Mouse (Mus musculus) midbrain, postnatal 0 days (tissue): ENCODE results near the gene Tacr2. TPM values are rescaled to one million over a fixed set of nuclear protein-coding genes. Genes with fewer than 3 reads are reported as not detected.

Experiments used
- ATAC-seq: fragments of 200-750 bp; cut with Nextera tagmentation; 2 replicates; pipeline ENCODE4 v1.8.0; 2017; ENCODE audit warnings: moderate number of reproducible peaks, mild to moderate bottlenecking, moderate TSS enrichment, moderate library complexity; ENCODE audit not compliant: low FRiP score
- DNase-seq: peaks from one replicate; pipeline ENCODE4 v3.0.0-alpha.2; 2015; ENCODE audit warnings: low spot score
- H3K27ac ChIP-seq: fragments of 300-500 bp; sonication (generic); 2 replicates; pipeline ENCODE4 v1.5.1; 2014; ENCODE audit warnings: low read depth, mild to moderate bottlenecking, low read length, mixed read lengths
- H3K27me3 ChIP-seq: fragments of 300-500 bp; sonication (generic); 2 replicates; pipeline ENCODE4 v1.6.1; 2014; ENCODE audit warnings: low read length, control low read depth, mixed read lengths; ENCODE audit not compliant: insufficient read depth
- H3K36me3 ChIP-seq: fragments of 300-500 bp; sonication (generic); 2 replicates; pipeline ENCODE4 v1.6.1; 2014; ENCODE audit warnings: low read length, control low read depth, mixed read lengths; ENCODE audit not compliant: insufficient read depth
- H3K4me1 ChIP-seq: fragments of 300-500 bp; sonication (generic); 2 replicates; pipeline ENCODE4 v1.6.1; 2014; ENCODE audit warnings: mild to moderate bottlenecking, control low read depth, antibody characterized with exemption, low read length, mixed read lengths; ENCODE audit not compliant: insufficient read depth
- H3K4me2 ChIP-seq: fragments of 300-500 bp; sonication (generic); 2 replicates; pipeline ENCODE4 v1.6.1; 2014; ENCODE audit warnings: low read depth, mild to moderate bottlenecking, low read length, mixed read lengths; ENCODE audit not compliant: poor library complexity, severe bottlenecking
- H3K4me3 ChIP-seq: fragments of 300-500 bp; sonication (generic); 2 replicates; pipeline ENCODE4 v1.5.1; 2014; ENCODE audit warnings: low read depth, mild to moderate bottlenecking, low read length, moderate library complexity
- H3K9ac ChIP-seq: fragments of 300-500 bp; sonication (generic); replicated peaks from 2 replicates; pipeline ENCODE4 v1.6.1; 2014; ENCODE audit warnings: mild to moderate bottlenecking, low read length, moderate library complexity, mixed read lengths; ENCODE audit not compliant: poor library complexity, severe bottlenecking
- H3K9me3 ChIP-seq: fragments of 300-500 bp; sonication (generic); 2 replicates; pipeline ENCODE4 v1.6.1; 2016; ENCODE audit warnings: low read length, control low read depth
- CTCF ChIP-seq: IDR thresholded peaks from 2 replicates; pipeline ENCODE4 v1.5.1; 2016; ENCODE audit warnings: antibody characterized with exemption, mild to moderate bottlenecking
- WGBS: fragments of 180-500 bp; shearing (Covaris S2); extraction: QIAGEN DNeasy Blood & Tissue Kit; methylation state at CpG from one replicate; pipeline ENCODE4 v1.1.7; 2014; 5-methylcytosine and 5-hydroxymethylcytosine counted together
- polyA plus RNA-seq: library from polyadenylated mRNA; unstranded; fragments of >200 nt; fragmentation: Nextera tagmentation; extraction: Ambion mirVana; gene quantifications from 2 replicates; pipeline ENCODE4 v1.2.1, GENCODE M21; 2015
- total RNA-seq: library from RNA; depleted of rRNA; stranded (reverse); fragments of >200 nt; gene quantifications from 2 replicates; pipeline ENCODE4 v1.2.3, GENCODE M21; 2014; rRNA removed

Tacr2 gene
- total and polyA plus RNA-seq, 2 experiments from 2014 or later, result 0.06 TPM; not detected in 1

GRCm38 (mm10) chr10:62310259-62311039, 58.2 kb downstream of the Tacr2 start:
- peaks cover 18% of the 10 kb centered on the region for H3K36me3 ChIP-seq
- no peak overlapping the region for H3K9ac ChIP-seq
- TF ChIP-seq CTCF, result no peak
- ATAC-seq, result no peak
- H3K4me1 ChIP-seq, result no peaks in the 10 kb centered on the region
- no peaks in the 10 kb centered on the region for H3K9me3 ChIP-seq
- no peaks in the 10 kb centered on the region for H3K27me3 ChIP-seq
- no peak overlapping the region for H3K4me2 ChIP-seq
- H3K4me3 ChIP-seq, result no peak overlapping the region
- 81% methylated on average over 10 of the region's 10 CpGs for WGBS
- DNase-seq, result no peak
- H3K27ac ChIP-seq, result no peak overlapping the region

GRCm38 (mm10) chr10:62311464-62311863, 59.2 kb downstream of the Tacr2 start:
- DNase-seq, result no peak

GRCm38 (mm10) chr10:62313140-62313539, 60.9 kb downstream of the Tacr2 start:
- WGBS, result 62% methylated on average over 9 of the region's 10 CpGs
- Histone ChIP-seq H3K4me1 (no peaks in the 10 kb centered on the region), H3K9ac (no peak overlapping the region), H3K27me3 (no peaks in the 10 kb centered on the region), H3K9me3 (no peaks in the 10 kb centered on the region), H3K4me3 (no peak overlapping the region), H3K36me3 (peaks cover 12% of the 10 kb centered on the region), H3K27ac (no peak overlapping the region), H3K4me2 (no peak overlapping the region)
- DNase-seq (no peak), ATAC-seq (no peak)
- no peak for TF ChIP-seq CTCF

More at GRCm38 (mm10) chr10:62311464-62311863, 59.2 kb downstream of the Tacr2 start:
- Histone ChIP-seq H3K4me1 (no peaks in the 10 kb centered on the region), H3K4me2 (no peak overlapping the region), H3K9ac (no peak overlapping the region), H3K4me3 (no peak overlapping the region), H3K9me3 (no peaks in the 10 kb centered on the region), H3K27ac (no peak overlapping the region), H3K36me3 (peaks cover 18% of the 10 kb centered on the region), H3K27me3 (no peaks in the 10 kb centered on the region)
- 60% methylated on average over 6 of the region's 6 CpGs for WGBS
- no peak for ATAC-seq
- TF ChIP-seq CTCF, result no peak

DNA sequence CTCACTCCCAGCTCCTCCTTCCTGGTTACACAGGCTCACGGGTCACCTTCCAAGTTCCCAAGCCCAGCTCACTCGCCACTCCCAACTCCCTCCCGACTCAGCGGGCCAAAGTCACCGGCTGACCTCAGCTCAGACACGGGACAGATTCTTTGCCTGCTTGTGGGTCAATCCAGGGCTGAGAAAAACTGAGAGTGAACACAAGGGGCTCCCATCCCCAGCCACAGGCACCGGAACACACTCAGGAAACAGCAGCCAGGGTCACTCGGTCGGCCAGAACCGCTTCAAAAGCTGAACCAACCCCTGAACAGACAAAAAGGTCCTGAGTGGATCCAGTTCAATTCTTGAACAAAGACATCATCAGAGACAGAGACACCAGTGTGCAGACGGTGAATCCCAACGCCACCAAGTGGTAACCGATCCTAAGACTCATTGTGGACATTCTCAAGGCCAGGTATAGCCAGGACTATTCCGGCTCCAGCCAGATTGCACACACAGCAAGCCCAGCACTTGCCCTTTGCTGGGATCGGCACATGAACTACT, 61.7 kb downstream of the Tacr2 start:
- ATAC-seq, result no peak
- H3K27me3 ChIP-seq, result no peaks in the 10 kb centered on the region
- WGBS, result 65% methylated on average over 15 of the region's 15 CpGs
- no peak overlapping the region for H3K4me2 ChIP-seq
- no peaks in the 10 kb centered on the region for H3K4me1 ChIP-seq
- DNase-seq, result no peak
- H3K9me3 ChIP-seq, result no peaks in the 10 kb centered on the region
- peaks cover 11% of the 10 kb centered on the region for H3K36me3 ChIP-seq
- no peak overlapping the region for H3K27ac ChIP-seq
- TF ChIP-seq CTCF, result no peak
- no peak overlapping the region for H3K9ac ChIP-seq
- no peak overlapping the region for H3K4me3 ChIP-seq

Other genes starting within 250 kb of the Tacr2 start
- not detected in 2 replicates for gene Neurog3, start 119.3 kb upstream of the Tacr2 start, total RNA-seq
- gene Neurog3, start 119.3 kb upstream of the Tacr2 start, polyA plus RNA-seq, result not detected in 2 replicates
- gene Fam241b, start 108.5 kb upstream of the Tacr2 start, total RNA-seq, result 101 and 114 TPM in 2 replicates
- 208 and 217 TPM in 2 replicates for gene Fam241b, start 108.5 kb upstream of the Tacr2 start, polyA plus RNA-seq
- gene Tspan15, start 21.2 kb upstream of the Tacr2 start, total RNA-seq, result 13.8 and 20.2 TPM in 2 replicates
- 17.0 and 19.0 TPM in 2 replicates for gene Tspan15, start 21.2 kb upstream of the Tacr2 start, polyA plus RNA-seq
- 103 and 119 TPM in 2 replicates for gene Hk1, start 127.5 kb downstream of the Tacr2 start, total RNA-seq
- 157 and 163 TPM in 2 replicates for gene Hk1, start 127.5 kb downstream of the Tacr2 start, polyA plus RNA-seq
- 0.44 and 0.47 TPM in 2 replicates for gene Hkdc1, start 170.1 kb downstream of the Tacr2 start, total RNA-seq
- gene Hkdc1, start 170.1 kb downstream of the Tacr2 start, polyA plus RNA-seq, result 0.29 and 0.46 TPM in 2 replicates
- 1.7 and 2.7 TPM in 2 replicates for gene 4930507D05Rik, start 197.1 kb downstream of the Tacr2 start, total RNA-seq
- 1.2 and 1.5 TPM in 2 replicates for gene 4930507D05Rik, start 197.1 kb downstream of the Tacr2 start, polyA plus RNA-seq
- gene Supv3l1, start 197.3 kb downstream of the Tacr2 start, total RNA-seq, result 23.4 and 26.6 TPM in 2 replicates
- gene Supv3l1, start 197.3 kb downstream of the Tacr2 start, polyA plus RNA-seq, result 15.5 and 16.1 TPM in 2 replicates
- 28.6 and 31.4 TPM in 2 replicates for gene Vps26a, start 234.4 kb downstream of the Tacr2 start, total RNA-seq
- gene Vps26a, start 234.4 kb downstream of the Tacr2 start, polyA plus RNA-seq, result 41.8 and 42.6 TPM in 2 replicates